Mouse (Mus musculus): Measurements from ENCODE around the gene Lin54.
"Not testable (repeated sequence)": the region's sequence is repeated elsewhere in the genome, so short reads cannot be mapped to it uniquely, and the experiment has no call there.

Gene Lin54

DNA sequence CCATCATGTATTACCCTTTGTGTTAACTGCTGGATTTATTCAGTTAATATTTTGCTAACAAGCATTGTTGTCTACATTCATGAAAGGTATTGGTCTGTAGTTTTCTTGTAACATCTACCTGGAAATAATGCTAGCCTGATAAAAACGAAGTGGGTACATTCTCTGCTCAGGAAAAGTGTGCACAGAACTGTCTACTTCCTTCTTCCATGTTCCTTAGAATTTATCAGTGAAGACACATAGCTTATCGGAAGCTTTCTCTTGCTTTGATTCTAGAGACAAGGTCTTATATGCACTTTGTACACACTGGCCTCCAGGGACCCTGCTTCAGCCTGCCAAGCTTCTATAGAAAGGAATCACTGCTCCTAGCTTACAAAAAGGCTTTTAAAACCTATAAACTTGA lies 11.1 kb downstream of the Lin54 start:
- no peak for DNase-seq (ENCODE audit: low spot score in 2 of 2)

GRCm38 (mm10) chr5:100488231-100488630 lies 12.2 kb downstream of the Lin54 start:
- DNase-seq (ENCODE audit: low spot score in 2 of 2): no peak

DNA sequence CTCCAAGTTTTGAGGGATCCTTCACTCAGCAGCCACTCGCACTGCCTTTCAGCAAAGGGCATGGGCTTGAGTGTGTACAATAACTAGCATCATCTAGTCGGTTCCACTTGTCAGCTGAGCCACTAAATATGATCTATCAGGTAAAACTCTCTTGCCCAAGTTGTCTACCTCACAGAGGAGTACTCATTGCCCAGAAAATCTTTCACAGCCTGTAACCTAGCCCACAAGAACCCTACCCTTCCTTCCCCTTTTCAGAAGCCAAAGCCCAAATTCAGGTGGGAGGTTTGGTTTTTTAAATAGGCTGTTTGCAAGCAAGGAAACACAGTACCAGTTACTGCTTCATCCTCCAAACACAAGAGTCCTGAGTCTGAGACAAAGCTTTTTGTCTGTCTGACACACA lies 13.3 kb downstream of the Lin54 start:
- no peak for DNase-seq (ENCODE audit: low spot score in 2 of 2)

DNA sequence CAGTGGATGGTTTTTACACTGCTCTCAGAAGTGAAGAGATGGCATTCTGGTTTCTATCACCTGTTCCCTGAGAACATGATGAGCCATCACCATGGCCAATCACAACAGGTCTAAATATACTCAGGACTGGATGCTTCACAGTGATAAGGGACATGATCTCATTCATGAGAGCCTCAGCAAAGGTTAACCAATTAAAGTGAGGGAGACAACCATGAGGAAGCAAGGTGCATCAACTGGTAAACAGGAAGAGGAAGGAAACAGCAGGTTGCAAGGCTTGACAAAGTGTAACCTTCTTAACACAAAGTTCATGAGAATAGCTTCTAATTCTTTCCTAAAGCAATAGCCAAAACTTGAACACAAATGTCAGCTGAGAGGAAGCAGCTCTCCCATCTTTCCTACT lies 16.9 kb downstream of the Lin54 start:
- DNase-seq (ENCODE audit: low spot score in 2 of 2): no peak

DNA sequence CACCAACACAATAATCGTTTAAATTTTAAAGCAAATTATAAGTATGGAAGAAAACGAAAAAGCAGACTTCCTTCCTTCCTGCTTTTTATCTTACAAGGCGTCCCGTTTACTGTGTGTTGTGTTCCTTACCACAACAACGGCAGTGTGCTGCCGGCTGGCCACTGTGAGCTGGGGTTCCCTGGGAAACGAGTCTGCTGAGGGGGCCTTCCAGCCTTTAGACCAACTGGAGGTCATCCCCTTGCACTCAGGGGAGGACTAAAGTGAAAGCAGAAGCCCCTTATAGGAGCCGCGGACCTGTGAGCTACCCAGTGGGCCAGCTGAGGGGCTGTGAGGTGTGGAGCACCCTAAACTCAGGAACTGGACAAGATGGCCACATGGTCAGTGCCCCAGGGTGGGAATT lies 22.8 kb downstream of the Lin54 start:
- DNase-seq (ENCODE audit: low spot score in 2 of 2): no peak

DNA sequence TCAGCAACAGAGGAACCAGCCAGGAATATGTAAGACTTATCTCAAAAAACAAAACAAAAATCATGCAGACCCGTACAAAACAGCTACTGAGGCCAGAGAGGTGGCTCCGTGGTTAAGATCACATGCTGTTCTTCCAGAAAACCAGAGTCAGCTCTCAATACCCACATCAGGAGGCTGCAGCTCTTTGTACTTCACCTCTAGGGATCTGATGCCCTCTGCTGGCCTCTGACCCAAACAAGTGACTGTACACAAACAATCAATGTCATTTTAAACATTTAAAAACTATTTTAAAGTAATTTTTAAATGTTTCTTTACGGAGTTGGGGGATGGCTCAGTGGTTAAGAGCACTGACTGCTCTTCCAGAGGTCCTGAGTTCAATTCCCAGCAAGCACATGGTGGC lies 24.1 kb downstream of the Lin54 start:
- DNase-seq (ENCODE audit: low spot score in 2 of 2): no peak

- no peak for DNase-seq (ENCODE audit: low spot score in 2 of 2)
These were observed 33.1 kb downstream of the Lin54 start for GRCm38 (mm10) chr5:100467336-100467735.

DNA sequence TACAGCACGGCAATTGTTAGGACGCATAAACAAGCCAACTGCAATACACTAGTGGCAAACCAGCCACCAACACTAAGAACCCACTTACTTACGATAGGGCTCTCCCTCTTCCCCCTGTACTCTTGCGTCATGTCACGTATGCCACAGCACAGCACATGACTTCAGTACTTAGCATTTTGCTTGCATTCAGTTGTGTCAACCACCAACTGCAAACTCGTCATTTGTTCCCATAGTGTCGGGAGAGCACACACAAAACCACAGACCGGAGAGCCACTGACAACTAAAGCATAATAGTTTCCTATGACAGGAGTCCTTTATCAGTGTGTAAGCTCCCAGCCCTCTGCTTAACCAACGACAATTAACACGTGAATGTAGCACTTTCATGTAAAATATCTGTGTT lies 33.8 kb downstream of the Lin54 start:
- DNase-seq (ENCODE audit: low spot score in 2 of 2): no peak

DNA sequence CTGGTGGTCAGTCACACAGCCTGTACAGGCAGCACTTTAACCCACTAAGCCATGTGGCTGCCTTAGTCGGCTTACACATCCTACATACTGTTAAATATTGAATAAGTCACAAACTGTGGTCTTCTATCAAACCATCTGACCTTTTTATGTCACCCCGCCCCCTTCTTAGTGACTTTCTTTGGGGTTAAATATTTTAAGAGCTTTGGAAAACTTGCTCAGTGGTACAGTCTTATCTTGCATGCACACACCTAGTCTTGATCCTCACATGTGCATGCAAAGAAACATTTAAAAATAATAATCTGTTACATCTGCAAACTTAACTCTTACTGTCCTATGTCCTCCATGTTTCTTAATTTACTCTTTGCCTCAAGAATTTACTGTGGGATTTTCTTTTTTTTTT lies 38.1 kb downstream of the Lin54 start:
- DNase-seq (ENCODE audit: low spot score in 2 of 2): no peak

DNA sequence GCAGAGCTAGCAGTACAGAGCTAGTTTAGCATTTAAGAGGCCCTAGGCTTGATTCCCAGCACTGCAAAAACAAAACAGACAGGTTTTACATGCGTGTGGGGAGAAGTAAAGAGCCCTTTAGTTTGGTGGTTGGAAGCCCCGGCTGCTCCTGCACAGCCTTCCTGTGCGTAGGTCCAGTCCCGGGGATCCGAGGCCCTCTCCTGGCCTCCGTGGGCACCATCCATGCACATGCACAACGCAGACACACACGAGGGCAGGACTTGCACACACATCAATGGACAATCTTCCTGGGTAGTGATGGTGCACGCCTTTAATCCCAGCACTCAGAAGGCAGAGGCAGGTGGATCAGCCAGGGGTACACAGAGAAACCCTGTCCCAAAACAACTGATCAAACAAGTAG lies 38.9 kb downstream of the Lin54 start:
- no peak for DNase-seq (ENCODE audit: low spot score in 2 of 2)

GRCm38 (mm10) chr5:100459468-100459867 lies 41.0 kb downstream of the Lin54 start:
- no peak for DNase-seq (ENCODE audit: low spot score in 2 of 2)

- no peak for DNase-seq (ENCODE audit: low spot score in 2 of 2)
These were observed 48.6 kb downstream of the Lin54 start for GRCm38 (mm10) chr5:100451871-100452270.

DNA sequence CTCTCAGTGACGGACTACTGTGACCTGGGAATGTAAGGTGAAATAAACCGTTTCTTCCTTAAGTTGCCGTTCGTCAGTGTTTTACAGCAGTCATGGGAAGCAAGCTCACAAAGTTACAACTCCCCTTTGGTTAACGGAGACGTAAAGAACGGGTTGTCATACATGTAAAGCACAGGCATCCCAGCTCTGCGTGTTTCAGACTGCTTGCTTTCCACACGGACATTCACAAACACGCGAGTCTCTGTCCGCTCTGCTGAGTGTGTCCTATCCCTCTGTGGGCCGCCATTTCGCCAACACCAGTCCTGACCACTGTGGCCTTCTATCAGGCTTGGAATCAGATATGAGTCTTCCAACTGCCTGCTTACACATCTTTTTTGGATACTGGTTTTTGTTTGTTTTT lies 61.6 kb downstream of the Lin54 start:
- no peak for DNase-seq (ENCODE audit: low spot score in 2 of 2)

DNA sequence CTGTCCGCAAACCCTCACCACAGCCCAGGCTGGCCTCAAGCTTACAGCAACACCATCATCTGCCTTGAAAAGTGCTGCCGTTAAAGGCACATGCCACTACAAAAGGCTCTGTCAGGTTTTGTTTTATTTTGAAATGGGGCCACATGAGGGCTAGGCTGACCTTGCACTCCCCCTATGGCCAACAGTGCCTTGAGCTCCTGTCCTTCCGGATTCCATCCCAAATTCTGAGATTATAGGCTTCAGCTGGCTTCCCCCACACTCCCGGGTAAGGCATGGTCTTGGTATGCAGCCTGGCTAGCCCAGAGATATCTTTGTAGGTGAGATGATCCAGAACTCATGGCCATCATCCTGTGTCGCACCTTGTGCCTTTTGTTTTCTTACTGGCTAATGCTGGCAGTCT lies 62.5 kb downstream of the Lin54 start:
- DNase-seq (ENCODE audit: low spot score in 2 of 2): no peak

- DNase-seq (ENCODE audit: low spot score in 2 of 2): no peak
These were observed 63.4 kb downstream of the Lin54 start for GRCm38 (mm10) chr5:100437086-100437485.

DNA sequence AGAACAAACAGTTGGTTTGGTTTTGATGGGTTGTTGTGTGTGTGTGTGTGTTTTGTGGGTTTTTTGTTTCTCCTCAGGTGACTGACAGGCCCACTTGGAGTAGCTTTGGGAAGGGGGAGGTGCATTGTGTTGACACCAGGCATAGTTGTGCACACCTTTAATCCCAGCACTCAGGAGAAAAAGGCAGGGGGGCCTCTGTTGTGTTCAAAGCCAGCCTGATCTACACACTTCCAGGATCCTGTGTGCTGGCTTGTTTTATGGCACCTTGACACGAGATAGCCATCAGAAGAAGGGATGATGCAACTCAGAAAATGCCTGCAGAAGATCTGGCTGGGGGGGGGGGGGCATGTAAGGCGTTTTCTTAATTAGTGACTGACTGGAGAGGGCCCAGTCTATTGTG lies 69.5 kb downstream of the Lin54 start:
- DNase-seq (ENCODE audit: low spot score in 2 of 2): no peak

DNA sequence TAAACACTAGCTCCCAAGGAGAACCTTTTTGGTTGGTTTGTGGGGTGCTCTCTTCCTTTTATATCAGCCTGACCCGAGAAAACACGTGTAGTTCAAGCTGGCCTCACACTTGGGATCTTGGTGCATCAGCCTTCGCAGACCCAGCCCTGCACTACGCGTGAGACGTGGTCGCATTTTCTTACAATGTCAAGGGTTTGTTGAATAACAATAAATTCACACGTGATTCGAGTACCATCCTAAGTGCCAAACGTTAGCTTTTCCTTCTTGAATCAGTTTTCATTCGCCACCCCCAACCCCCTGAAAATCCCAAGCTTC lies 70.4 kb downstream of the Lin54 start:
- DNase-seq (ENCODE audit: low spot score in 2 of 2): peak in 1 of 2 experiments; percentile 10

DNA sequence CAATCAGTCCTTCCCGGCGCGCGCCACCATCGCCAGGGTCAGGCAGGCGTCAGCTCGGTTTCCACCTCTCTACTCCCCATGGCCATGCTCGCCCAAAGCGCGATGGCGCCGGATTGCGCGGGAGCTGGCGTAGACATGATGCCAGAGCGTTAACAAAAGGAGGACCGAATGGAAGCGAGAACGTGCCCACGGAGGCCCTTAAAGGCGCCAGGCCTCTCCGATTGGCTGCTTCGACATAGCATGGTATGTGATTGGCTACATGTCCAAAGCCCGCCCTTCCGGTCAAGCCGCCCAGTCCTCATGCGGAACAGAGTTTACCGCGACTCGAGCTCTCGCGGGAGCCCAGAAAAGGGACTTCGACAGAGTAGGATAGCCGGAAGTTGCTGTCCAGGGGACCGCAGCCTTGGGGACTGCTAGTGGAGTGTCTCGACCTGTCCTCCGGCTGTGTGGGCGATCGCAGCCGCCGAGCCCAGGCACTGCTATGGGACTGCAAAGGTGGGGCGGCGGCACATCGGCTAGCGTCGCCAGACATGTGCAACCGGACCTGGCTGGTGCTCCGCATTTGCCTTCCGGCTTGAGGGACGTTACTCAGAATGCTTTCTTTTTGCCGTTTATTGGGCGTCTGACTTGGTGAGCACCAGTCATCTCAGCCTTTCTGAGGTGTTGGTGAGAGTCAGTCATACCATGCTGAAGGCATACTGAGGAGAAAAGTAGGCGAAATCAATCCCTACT lies 70.9 kb downstream of the Lin54 start:
- peak; percentile 81 to 82 for DNase-seq (ENCODE audit: low spot score in 2 of 2)

- no peak for DNase-seq (ENCODE audit: low spot score in 2 of 2)
These were observed 71.6 kb downstream of the Lin54 start for GRCm38 (mm10) chr5:100428734-100429343.

- no peak for DNase-seq (ENCODE audit: low spot score in 2 of 2)
These were observed 72.3 kb downstream of the Lin54 start for GRCm38 (mm10) chr5:100428031-100428733.

DNA sequence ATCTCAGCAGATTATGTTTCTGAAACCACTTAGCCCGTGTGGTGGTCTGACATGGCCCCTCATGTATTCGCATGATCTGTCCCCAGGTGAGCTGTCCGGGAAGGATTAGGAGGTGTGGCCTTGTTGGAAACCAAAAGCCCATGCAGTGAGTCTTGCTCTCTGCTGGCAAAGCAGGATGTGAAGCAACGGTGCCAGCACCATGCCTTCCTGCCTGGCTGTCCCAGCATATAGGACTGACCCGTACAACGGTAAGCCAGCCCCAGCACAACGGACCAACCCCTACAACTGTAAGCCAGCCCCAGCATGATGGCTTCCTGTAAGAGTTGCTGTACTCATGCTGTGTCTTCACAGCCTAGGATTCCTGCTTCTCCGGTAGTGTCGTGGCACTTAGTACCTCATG lies 73.2 kb downstream of the Lin54 start:
- no peak for DNase-seq (ENCODE audit: low spot score in 2 of 2)

GRCm38 (mm10) chr5:100425823-100426222 lies 74.6 kb downstream of the Lin54 start:
- DNase-seq (ENCODE audit: low spot score in 2 of 2): not testable (repeated sequence)

DNA sequence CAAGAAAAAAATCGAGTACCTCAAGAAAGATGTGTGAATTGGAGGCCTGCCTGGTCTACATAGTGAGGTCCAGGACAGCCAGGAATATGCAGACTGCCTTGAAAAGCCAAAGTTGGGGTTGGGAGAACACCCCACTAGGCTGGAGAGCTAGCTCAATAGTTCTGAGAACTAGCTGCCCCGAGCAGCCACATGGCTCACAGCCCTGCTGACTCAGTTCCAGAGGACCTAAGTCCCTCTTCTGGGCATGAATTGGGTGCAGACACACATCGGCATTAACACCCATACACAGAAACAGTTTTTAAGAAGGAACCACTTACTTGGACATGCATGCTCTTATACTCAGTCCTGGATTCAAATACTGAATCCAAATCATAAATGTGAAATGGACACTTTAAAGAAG lies 76.2 kb downstream of the Lin54 start:
- DNase-seq (ENCODE audit: low spot score in 2 of 2): no peak
